Mouse (Mus musculus) frontal cortex, adult 2 months (tissue): ENCODE data around the gene Btbd7. TPM values are rescaled to one million over a fixed set of nuclear protein-coding genes. Genes with fewer than 3 reads are reported as not detected.
A peak's percentile ranks its signal among the peaks of the same experiment; 100 is the strongest.

Source experiments
- DNase-seq, 2 experiments: peaks; one replicate each; pipeline ENCODE4 v3.0.0; 2022; ENCODE audit warnings: low spot score in 1 of 2; ENCODE audit errors: extremely low spot score in 1 of 2
- polyA plus RNA-seq: library from polyadenylated mRNA; depleted of rRNA; stranded (reverse); fragments of >200 nt; gene quantifications from 2 replicates; pipeline ENCODE4 v1.2.3, GENCODE M21; 2012

Gene Btbd7
- polyA plus RNA-seq, 1 experiment: 14.9 TPM

- DNase-seq: no peak
Observed at GRCm38 (mm10) chr12:102784899-102785592, 93.2 kb downstream of the Btbd7 start.

GRCm38 (mm10) chr12:102782841-102783240 is 95.4 kb downstream of the Btbd7 start:
- DNase-seq: no peak

- DNase-seq: no peak
Observed at GRCm38 (mm10) chr12:102779452-102779851, 98.8 kb downstream of the Btbd7 start.

- DNase-seq: no peak
Observed at GRCm38 (mm10) chr12:102778151-102778550, 100.1 kb downstream of the Btbd7 start.

GRCm38 (mm10) chr12:102776035-102776434 is 102.2 kb downstream of the Btbd7 start:
- no peak for DNase-seq

- no peak for DNase-seq
Observed at GRCm38 (mm10) chr12:102772676-102773075, 105.6 kb downstream of the Btbd7 start.

- DNase-seq: no peak
Observed at GRCm38 (mm10) chr12:102771601-102772000, 106.7 kb downstream of the Btbd7 start.

- no peak for DNase-seq
Observed at GRCm38 (mm10) chr12:102769000-102769399, 109.3 kb downstream of the Btbd7 start.

- no peak for DNase-seq
Observed at GRCm38 (mm10) chr12:102763696-102764095, 114.6 kb downstream of the Btbd7 start.

- no peak for DNase-seq
Observed at GRCm38 (mm10) chr12:102761668-102762067, 116.6 kb downstream of the Btbd7 start.

GRCm38 (mm10) chr12:102758936-102759335 is 119.3 kb downstream of the Btbd7 start:
- no peak for DNase-seq

GRCm38 (mm10) chr12:102758403-102758756 is 119.9 kb downstream of the Btbd7 start, which contains the start of gene Gm20604:
Gene Gm20604, minus strand, starts transcription at chr12:102758672.
- DNase-seq: no peak

GRCm38 (mm10) chr12:102757689-102758402 is 120.4 kb downstream of the Btbd7 start, which contains the start of the genes Gm28051, Gon7 and Ubr7:
Gene Gm28051, minus strand, starts transcription at chr12:102757765.
Gene Gon7, minus strand, starts transcription at chr12:102757803.
Gene Ubr7, plus strand, starts transcription at chr12:102757967.
- peak; percentile 95 to 97 for DNase-seq

GRCm38 (mm10) chr12:102757055-102757688 is 121.1 kb downstream of the Btbd7 start:
- DNase-seq: no peak

- no peak for DNase-seq
Observed at GRCm38 (mm10) chr12:102756304-102756703, 122.0 kb downstream of the Btbd7 start.

GRCm38 (mm10) chr12:102748256-102748655 is 130.0 kb downstream of the Btbd7 start:
- no peak for DNase-seq

- DNase-seq: no peak
Observed at GRCm38 (mm10) chr12:102744839-102745238, 133.4 kb downstream of the Btbd7 start.

- peak; percentile 83 to 91 for DNase-seq
Observed at GRCm38 (mm10) chr12:102743589-102744574, 134.4 kb downstream of the Btbd7 start, which contains the start of the genes Moap1 and Tmem251. Gene Moap1, minus strand, starts transcription at chr12:102743661. Gene Tmem251, plus strand, starts transcription at chr12:102743762.

- peak in 1 of 2 experiments; percentile 51 for DNase-seq
Observed at GRCm38 (mm10) chr12:102743036-102743588, 135.2 kb downstream of the Btbd7 start.

- no peak for DNase-seq
Observed at GRCm38 (mm10) chr12:102742056-102742455, 136.2 kb downstream of the Btbd7 start.
